Mouse (Mus musculus): ENCODE measurements around the gene Dazl. TPM values are rescaled to one million over a fixed set of nuclear protein-coding genes. Genes with fewer than 3 reads are reported as not detected.
A peak's percentile ranks its signal among the peaks of the same experiment; 100 is the strongest.

The Dazl gene
- 0.11 and 0.55 TPM in 2 replicates for polyA plus RNA-seq (2016; fragmentation: Nextera tagmentation; extraction: Ambion mirVana)

DNA sequence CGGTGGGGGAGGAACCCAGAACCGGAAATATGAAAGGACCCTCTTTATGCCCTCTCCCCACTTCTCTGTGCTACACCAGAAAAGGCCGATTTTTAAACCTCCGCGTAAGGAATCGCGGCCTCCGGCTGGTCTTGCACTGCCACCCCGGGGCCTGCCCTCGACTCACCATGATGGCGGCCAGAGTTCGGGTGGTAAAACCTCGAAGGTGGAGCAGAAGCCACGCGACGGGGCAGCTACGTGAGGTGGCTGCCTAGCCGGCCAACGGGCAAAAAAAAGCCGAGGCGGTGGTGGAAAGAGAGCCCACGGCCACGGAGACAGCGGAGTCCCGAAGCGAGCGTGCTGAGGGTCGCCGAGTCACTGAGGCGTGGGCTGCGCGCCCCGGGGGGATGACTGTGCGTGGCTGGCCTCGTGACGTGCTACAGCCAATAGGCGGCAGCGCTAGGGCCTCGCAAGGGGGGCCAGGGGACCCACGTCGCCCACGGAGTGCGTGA is at the start of gene Dazl:
Dazl (minus strand) TSS at position 396 of the 491 bp plus-strand sequence.
- Histone ChIP-seq H3K27ac (peak within 1 kb of the TSS; percentile 65; the same call in 1 of the 2 replicates), H3K36me3 (no peaks in the 10 kb centered on the region), H3K9me3 (peaks cover 18% of the 10 kb centered on the region), H3K9ac (peak within 1 kb of the TSS; percentile 52), H3K4me1 (no peaks in the 10 kb centered on the region), H3K4me2 (replicated peaks) (peak within 1 kb of the TSS; percentile 53), H3K27me3 (no peaks in the 10 kb centered on the region), H3K4me3 (peak within 1 kb of the TSS; percentile 36)
- ATAC-seq (ENCODE audit: insufficient number of reproducible peaks, insufficient read depth, low FRiP score, low TSS enrichment), result 0 out of 2 replicates have a peak, but pooled peaks have one; percentile 1
- 92% methylated on average over 43 of the region's 43 CpGs for WGBS

DNA sequence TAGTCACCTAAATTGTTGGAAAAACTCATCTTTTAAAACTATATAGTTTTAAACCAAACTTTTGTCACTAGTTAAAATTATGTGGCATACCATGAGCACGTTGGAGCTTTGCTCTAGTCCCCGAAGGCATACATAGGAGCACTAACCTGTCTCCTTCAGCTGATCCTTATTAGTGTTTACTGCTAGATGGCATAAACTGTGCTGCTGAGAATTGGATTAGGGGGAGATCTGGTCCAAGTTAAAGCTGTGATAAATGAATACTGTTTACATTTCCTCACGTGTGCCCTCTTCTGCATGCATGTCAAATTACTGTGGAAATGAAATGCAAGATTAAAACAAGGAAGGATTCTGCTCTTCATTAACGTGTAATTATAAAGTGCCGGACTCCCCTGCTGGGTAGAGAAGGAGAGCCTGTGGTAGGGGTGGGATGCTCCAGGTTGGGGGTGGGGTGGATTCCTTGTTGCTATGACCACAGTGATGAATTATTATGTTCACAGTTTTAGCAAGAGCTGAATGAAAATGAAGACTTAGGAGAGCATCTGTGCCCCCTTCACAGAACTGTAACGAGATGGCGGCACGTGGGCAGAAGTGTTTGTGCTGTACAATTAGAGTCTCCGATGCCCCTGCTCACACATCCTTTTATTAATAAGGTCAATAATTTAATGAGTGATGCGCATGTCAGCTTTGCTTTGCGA is 48.6 kb upstream of the Dazl start:
- Histone ChIP-seq H3K36me3 (no peaks in the 10 kb centered on the region), H3K9me3 (no peaks in the 10 kb centered on the region), H3K4me2 (replicated peaks) (no peak overlapping the region), H3K9ac (no peak overlapping the region), H3K27ac (no peak overlapping the region), H3K4me3 (no peak overlapping the region), H3K27me3 (no peaks in the 10 kb centered on the region), H3K4me1 (no peaks in the 10 kb centered on the region)
- whole genome bisulfite sequencing, result 67% methylated on average over 11 of the region's 11 CpGs
- ATAC-seq (ENCODE audit: insufficient number of reproducible peaks, insufficient read depth, low FRiP score, low TSS enrichment), result no peak

DNA sequence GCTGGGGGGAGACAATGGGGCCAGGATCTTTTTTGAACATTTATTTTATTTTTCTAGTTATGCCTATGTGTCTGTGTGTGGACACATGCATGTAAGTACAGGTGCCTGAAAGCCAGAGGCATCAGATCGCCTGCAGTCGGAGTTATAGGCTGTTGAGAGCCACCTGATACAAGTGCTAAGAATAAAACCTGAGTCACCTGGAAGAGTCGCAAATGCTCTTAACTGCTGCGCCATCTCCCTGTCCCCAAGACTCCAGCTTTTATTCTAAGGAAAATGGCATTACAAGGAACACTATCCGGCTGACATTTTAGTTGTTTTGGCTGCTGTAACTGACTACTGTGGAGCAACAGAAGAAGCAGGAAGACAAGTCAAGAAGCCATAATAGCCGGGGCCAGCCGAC is 45.5 kb upstream of the Dazl start:
- H3K4me1 ChIP-seq, result no peaks in the 10 kb centered on the region
- no peak overlapping the region for H3K4me2 ChIP-seq (replicated peaks)
- H3K27ac ChIP-seq, result no peak overlapping the region
- H3K4me3 ChIP-seq, result no peak overlapping the region
- H3K36me3 ChIP-seq, result no peaks in the 10 kb centered on the region
- WGBS, result 91% methylated on average over 7 of the region's 7 CpGs
- ATAC-seq (ENCODE audit: insufficient number of reproducible peaks, insufficient read depth, low FRiP score, low TSS enrichment), result no peak
- no peaks in the 10 kb centered on the region for H3K9me3 ChIP-seq
- no peaks in the 10 kb centered on the region for H3K27me3 ChIP-seq
- H3K9ac ChIP-seq, result no peak overlapping the region

DNA sequence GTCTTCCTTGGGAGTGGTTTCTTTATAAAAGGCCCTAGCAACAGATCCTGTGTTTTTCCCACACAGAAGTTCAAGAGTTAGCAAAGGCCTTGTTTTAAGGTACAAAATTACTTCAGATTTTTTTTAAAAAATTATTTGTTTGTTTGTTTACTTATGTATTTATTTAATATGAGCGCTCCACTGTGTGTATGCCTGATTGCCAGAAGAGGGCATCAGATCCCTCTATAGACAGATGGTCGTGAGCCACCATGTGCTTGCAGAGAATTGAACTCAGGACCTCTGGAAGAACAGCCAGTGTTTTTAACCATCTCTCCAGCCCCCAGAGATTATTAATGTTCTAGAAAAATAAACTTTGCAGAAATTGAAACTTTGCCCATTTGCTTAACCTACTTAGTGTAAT is 42.3 kb upstream of the Dazl start:
- Histone ChIP-seq H3K27me3 (no peaks in the 10 kb centered on the region), H3K4me3 (no peak overlapping the region), H3K36me3 (no peaks in the 10 kb centered on the region), H3K4me1 (no peaks in the 10 kb centered on the region), H3K9ac (no peak overlapping the region), H3K4me2 (replicated peaks) (no peak overlapping the region), H3K9me3 (no peaks in the 10 kb centered on the region), H3K27ac (no peak overlapping the region)
- ATAC-seq (ENCODE audit: insufficient number of reproducible peaks, insufficient read depth, low FRiP score, low TSS enrichment), result no peak
- WGBS, result 67% methylated on average over 2 of the region's 2 CpGs

DNA sequence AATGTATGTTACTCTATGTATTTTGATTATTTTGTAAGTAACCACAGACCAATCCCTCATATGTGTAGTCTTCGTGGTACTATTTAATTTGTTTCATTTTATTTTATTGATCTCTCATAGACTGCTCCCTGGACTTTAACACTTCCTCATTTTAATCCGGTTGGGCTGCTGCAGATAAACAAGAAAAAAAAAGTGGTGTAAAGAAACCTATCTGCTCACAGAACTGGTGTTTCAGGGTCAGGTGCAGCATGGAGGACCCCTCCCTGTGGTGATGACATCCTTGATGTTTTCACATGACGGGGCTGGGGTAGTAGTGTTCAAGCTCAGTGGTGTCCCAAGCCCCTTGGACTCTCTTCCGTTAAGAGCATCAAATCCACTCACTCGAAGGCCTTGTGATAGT is 41.3 kb upstream of the Dazl start:
- no peak overlapping the region for H3K4me2 ChIP-seq (replicated peaks)
- H3K4me3 ChIP-seq, result no peak overlapping the region
- H3K9me3 ChIP-seq, result no peaks in the 10 kb centered on the region
- no peaks in the 10 kb centered on the region for H3K36me3 ChIP-seq
- H3K4me1 ChIP-seq, result no peaks in the 10 kb centered on the region
- no peak overlapping the region for H3K27ac ChIP-seq
- H3K27me3 ChIP-seq, result no peaks in the 10 kb centered on the region
- H3K9ac ChIP-seq, result no peak overlapping the region
- ATAC-seq (ENCODE audit: insufficient number of reproducible peaks, insufficient read depth, low FRiP score, low TSS enrichment), result no peak
- WGBS, result 87% methylated on average over 5 of the region's 5 CpGs

DNA sequence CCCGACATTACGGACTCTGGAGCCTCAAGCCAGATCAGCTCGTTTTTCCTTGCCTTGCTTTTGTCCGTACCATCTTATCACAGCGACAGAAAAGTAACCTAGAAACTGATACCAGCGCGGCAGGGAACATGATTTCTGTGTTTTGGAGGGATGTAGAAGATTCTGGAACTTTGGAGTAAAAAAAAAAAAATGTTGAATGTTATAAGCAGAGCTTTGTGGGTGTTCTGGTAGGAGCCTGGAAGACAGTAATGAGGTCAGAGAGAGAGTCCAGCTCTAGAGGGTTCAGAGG is 38.5 kb upstream of the Dazl start:
- no peak for ATAC-seq (ENCODE audit: insufficient number of reproducible peaks, insufficient read depth, low FRiP score, low TSS enrichment)
- Histone ChIP-seq H3K4me1 (no peaks in the 10 kb centered on the region), H3K27ac (no peak overlapping the region), H3K4me2 (replicated peaks) (no peak overlapping the region), H3K36me3 (no peaks in the 10 kb centered on the region), H3K9me3 (no peaks in the 10 kb centered on the region), H3K27me3 (no peaks in the 10 kb centered on the region), H3K4me3 (no peak overlapping the region), H3K9ac (no peak overlapping the region)
- 88% methylated on average over 7 of the region's 7 CpGs for WGBS

DNA sequence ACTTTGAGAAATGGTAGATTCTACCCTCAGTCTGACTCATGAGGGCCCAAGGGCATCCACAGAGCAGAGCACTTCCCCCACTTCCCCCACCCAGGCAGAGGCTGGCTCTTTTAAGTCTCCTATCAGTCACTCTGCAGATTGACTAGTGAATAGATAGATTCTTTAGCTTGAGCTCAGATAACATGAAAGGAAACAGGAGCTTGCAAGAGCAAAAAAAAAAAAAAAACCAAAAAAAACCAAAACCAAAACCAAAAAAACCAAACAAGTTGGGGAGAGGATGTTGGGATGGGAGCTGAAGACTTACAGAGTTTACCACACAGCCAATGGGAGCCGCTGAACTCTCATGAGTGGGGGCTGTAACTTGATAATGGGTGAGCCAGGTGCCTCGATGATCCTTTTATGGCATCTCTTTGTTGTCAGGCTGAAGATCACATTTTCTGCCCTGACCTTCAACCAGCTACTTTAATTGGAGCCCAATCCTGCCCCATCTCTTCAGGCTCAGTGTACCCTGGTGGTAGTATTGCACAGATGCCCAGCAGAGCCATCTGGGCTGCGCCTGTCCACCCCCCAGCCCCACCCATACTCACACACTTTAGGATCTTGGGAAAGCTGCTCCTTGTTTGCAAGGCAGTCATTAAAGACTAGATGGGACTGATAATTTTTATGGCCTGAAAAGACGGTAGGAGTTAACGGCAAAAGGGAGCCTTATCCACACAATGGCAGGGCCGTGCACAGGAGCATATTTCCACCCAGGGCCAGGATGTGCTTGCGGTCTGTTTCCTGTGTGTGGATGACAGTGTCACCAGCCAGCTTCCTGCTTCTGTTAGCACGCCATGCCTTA is 38.0 kb upstream of the Dazl start:
- 81% methylated on average over 8 of the region's 8 CpGs for WGBS
- H3K27ac ChIP-seq, result no peak overlapping the region

DNA sequence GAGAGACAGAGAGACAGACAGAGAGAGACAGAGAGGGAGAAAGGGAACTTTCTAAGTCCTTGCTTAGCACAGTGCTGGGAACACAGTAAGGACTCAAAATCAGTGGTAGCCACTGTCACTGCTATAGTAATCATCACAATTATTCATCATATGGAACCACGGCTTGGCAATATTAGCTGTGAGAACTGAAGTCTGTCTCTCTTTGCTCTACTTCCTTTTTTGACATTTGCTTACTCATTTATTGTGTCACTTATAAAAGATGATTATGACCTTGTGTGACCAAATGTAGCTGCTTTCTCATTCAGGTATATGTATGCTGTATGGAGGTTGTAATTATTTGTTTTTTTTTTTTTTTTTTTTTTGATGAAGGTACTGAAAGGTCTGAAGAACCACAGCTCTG is 36.8 kb upstream of the Dazl start:
- no peak overlapping the region for H3K4me2 ChIP-seq (replicated peaks)
- H3K27me3 ChIP-seq, result no peaks in the 10 kb centered on the region
- no peak overlapping the region for H3K9ac ChIP-seq
- WGBS, result 79% methylated on average over 1 of the region's 1 CpGs
- H3K4me3 ChIP-seq, result no peak overlapping the region
- H3K27ac ChIP-seq, result no peak overlapping the region
- no peak for ATAC-seq (ENCODE audit: insufficient number of reproducible peaks, insufficient read depth, low FRiP score, low TSS enrichment)
- no peaks in the 10 kb centered on the region for H3K9me3 ChIP-seq
- no peaks in the 10 kb centered on the region for H3K4me1 ChIP-seq
- H3K36me3 ChIP-seq, result no peaks in the 10 kb centered on the region

More for the DNA sequence above, 38.0 kb upstream of the Dazl start:
- no peaks in the 10 kb centered on the region for H3K4me1 ChIP-seq
- no peaks in the 10 kb centered on the region for H3K9me3 ChIP-seq
- no peaks in the 10 kb centered on the region for H3K27me3 ChIP-seq
- no peak overlapping the region for H3K9ac ChIP-seq
- H3K36me3 ChIP-seq, result no peaks in the 10 kb centered on the region
- no peak for ATAC-seq (ENCODE audit: insufficient number of reproducible peaks, insufficient read depth, low FRiP score, low TSS enrichment)
- no peak overlapping the region for H3K4me2 ChIP-seq (replicated peaks)
- no peak overlapping the region for H3K4me3 ChIP-seq

DNA sequence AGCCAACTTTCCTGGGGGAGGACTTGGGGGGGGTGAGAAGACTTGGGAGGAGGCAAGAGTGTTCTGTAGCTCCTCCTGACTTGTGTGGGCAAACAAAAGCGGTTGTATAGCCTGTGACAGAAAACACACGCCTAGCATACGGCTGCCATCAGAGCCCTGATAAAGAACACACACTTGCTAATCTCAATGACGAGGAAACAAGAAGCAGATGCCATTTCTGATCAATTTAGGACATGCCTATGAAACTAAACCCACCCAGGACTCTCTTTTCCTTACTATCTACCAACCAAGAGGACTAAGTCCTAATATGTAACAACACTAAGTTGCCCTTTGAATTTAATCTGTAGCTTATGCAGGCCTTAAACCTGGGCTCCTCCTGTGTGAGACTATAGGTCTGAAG is 31.2 kb upstream of the Dazl start:
- Histone ChIP-seq H3K4me2 (replicated peaks) (no peak overlapping the region), H3K4me1 (no peaks in the 10 kb centered on the region), H3K36me3 (no peaks in the 10 kb centered on the region), H3K9me3 (no peaks in the 10 kb centered on the region), H3K27me3 (no peaks in the 10 kb centered on the region), H3K9ac (no peak overlapping the region), H3K4me3 (no peak overlapping the region), H3K27ac (no peak overlapping the region)
- no peak for ATAC-seq (ENCODE audit: insufficient number of reproducible peaks, insufficient read depth, low FRiP score, low TSS enrichment)
- WGBS, result 52% methylated on average over 4 of the region's 4 CpGs

DNA sequence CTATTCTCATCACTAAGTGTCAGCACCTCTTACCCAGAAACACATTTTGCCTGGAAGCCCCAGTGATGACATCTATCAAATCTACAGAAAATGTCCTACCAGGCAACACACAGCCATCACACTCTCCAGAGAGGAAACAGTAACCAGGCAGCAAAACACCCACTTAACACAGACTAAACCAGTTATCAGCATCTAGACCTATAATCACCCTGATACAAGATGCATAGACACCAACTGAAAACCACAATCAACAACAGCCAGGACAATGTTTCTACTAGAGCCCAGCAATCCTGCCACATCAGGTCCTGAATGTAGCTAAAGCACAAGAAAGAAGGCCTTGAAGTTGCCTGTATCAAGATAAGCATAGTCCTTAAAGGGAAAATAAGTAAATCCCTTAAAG is 25.4 kb upstream of the Dazl start:
- ATAC-seq (ENCODE audit: insufficient number of reproducible peaks, insufficient read depth, low FRiP score, low TSS enrichment), result no peak

DNA sequence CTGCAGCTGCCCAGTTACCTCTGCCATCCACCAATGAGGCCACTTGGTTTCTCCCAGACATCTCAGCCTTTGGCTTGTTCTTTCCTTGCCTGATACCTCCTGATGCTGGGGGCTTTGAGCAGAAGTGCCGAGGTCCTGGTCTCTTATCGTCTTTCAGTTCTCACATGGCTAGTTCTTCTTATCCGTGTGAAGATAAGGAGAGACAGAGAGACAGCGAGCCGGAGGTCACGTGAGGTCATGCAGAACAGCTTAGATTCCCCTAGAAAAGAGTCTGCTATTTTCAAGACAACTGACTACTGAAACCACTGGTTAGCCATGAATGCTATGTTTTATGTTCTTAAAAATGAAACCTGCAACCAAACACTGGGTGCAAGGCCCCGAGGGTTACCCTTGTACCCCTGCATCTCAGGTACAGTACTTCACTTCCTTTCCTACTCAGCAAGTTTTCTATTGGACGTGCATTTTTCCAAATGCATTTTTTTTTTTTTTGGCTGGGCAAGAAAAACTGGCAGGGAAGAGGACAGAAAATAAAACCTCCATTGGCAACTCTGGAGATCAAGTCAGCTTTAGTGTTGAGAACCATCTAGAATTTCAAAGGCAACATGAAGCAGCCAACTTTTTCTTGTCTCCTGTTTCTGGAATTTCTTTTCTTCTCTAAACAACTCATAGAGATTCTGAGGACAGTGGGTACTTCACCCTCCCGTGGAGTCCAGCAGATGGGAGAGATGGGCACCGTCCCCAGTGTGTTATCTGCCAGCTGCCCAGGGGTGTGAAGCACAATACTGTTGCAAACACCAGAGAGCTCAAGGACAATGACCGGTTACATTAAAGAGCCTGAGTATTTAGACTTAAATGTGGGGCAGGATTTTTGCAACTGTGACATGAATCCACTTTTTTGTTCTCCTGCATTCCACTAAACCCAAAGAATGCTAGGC is 23.0 kb upstream of the Dazl start:
- no peaks in the 10 kb centered on the region for H3K27me3 ChIP-seq
- 62% methylated on average over 11 of the region's 11 CpGs for WGBS
- no peak overlapping the region for H3K9ac ChIP-seq
- H3K4me2 ChIP-seq (replicated peaks), result no peak overlapping the region
- H3K9me3 ChIP-seq, result no peaks in the 10 kb centered on the region
- H3K27ac ChIP-seq, result no peak overlapping the region
- H3K4me1 ChIP-seq, result no peaks in the 10 kb centered on the region
- no peak for ATAC-seq (ENCODE audit: insufficient number of reproducible peaks, insufficient read depth, low FRiP score, low TSS enrichment)
- H3K4me3 ChIP-seq, result no peak overlapping the region
- no peaks in the 10 kb centered on the region for H3K36me3 ChIP-seq

More for the DNA sequence above, 25.4 kb upstream of the Dazl start:
- no peaks in the 10 kb centered on the region for H3K36me3 ChIP-seq
- no peaks in the 10 kb centered on the region for H3K4me1 ChIP-seq
- H3K9me3 ChIP-seq, result no peaks in the 10 kb centered on the region
- no peaks in the 10 kb centered on the region for H3K27me3 ChIP-seq
- H3K4me3 ChIP-seq, result no peak overlapping the region
- no peak overlapping the region for H3K9ac ChIP-seq
- H3K4me2 ChIP-seq (replicated peaks), result no peak overlapping the region
- no peak overlapping the region for H3K27ac ChIP-seq

Measured in embryonic facial prominence, embryonic 12.5 days (tissue).